16 mouse cellular contexts compared by ENCODE assay signal in genomic region chr10:69640617-69641016, GRCm38 (mm10).
DNase-seq lines count a peak whose midpoint lies in the region; ATAC-seq and TF ChIP-seq lines count a peak whose summit lies in the region.
"Had no signal": no experiment of that assay in that cellular context is flagged by ENCODE, and none has a peak within 500 bp of the region (broad histone marks: within the 10 kb centered on the region; RNA-seq: fewer than 3 reads in every experiment).

No protein-coding gene starts in this region.

- H3K27ac ChIP-seq in intestine, postnatal 0 days (ENCODE audit: low read depth, low read length) = no peak overlapping the region
- no peak overlapping the region for H3K27ac ChIP-seq in intestine, embryonic 15.5 days
- no peak overlapping the region for H3K27ac ChIP-seq in lung, postnatal 0 days (ENCODE audit: low read length)
- H3K27ac ChIP-seq in CH12.LX (ENCODE audit: insufficient read depth, low read depth) = no peak overlapping the region
- H3K27ac ChIP-seq: liver, embryonic 14.5 days; midbrain, embryonic 12.5 days had no signal

- ATAC-seq in intestine, postnatal 0 days = no peak
- no peak for ATAC-seq in intestine, embryonic 15.5 days
- ATAC-seq in lung, postnatal 0 days = no peak
- ATAC-seq in Patski = no peak
- ATAC-seq: forebrain, embryonic 14.5 days had no signal

- H3K36me3 ChIP-seq in intestine, postnatal 0 days (ENCODE audit: control insufficient read depth, insufficient read depth) = no peaks in the 10 kb centered on the region
- no peaks in the 10 kb centered on the region for H3K36me3 ChIP-seq in intestine, embryonic 15.5 days
- no peaks in the 10 kb centered on the region for H3K36me3 ChIP-seq in lung, postnatal 0 days (ENCODE audit: insufficient read depth, low read length)
- peaks cover 0 to 12% of the 10 kb centered on the region in 2 experiments for H3K36me3 ChIP-seq in CH12.LX (replicated peaks in 1 of 2; ENCODE audit: control insufficient read depth in 1 of 2, insufficient read depth in 1 of 2, low read length in 1 of 2)
- H3K36me3 ChIP-seq: midbrain, embryonic 12.5 days had no signal

- no peaks in the 10 kb centered on the region for H3K27me3 ChIP-seq in intestine, postnatal 0 days (replicated peaks; ENCODE audit: control insufficient read depth, insufficient read depth, low read length)
- no peaks in the 10 kb centered on the region for H3K27me3 ChIP-seq in intestine, embryonic 15.5 days (replicated peaks)
- H3K27me3 ChIP-seq in lung, postnatal 0 days (replicated peaks; ENCODE audit: insufficient read depth, low read length) = no peaks in the 10 kb centered on the region; the same call in 1 of the 2 replicates
- H3K27me3 ChIP-seq in CH12.LX (replicated peaks) (no peaks in the 10 kb centered on the region), Patski (no peaks in the 10 kb centered on the region)
- H3K27me3 ChIP-seq: midbrain, embryonic 12.5 days had no signal

- dilution Hi-C loops in CH12.LX (cut with MboI; ENCODE audit: extremely low pct_ligation_motif_present, extremely low pct_unique_long_range_greater_than_20kb, low sequenced_read_pairs) = no loop called here

- no peaks in the 10 kb centered on the region for H3K79me2 ChIP-seq in CH12.LX (replicated peaks; ENCODE audit: control insufficient read depth, extremely low read depth, insufficient read depth, poor library complexity, severe bottlenecking)

- CTCF ChIA-PET in Patski (lab: Charles Lee) = interaction anchor here (2.0 to 4.7 kb wide), 4 partner anchors 11 to 187 kb away, joined by 6 to 26 read pairs (median 12); no protein-coding TSS in a partner anchor

- TF ChIP-seq CTCF in intestine, postnatal 0 days (IDR thresholded peaks at IDR 0.05; ENCODE audit: low read depth) = peak; percentile 50
- TF ChIP-seq CTCF in lung, postnatal 0 days (IDR thresholded peaks at IDR 0.05) = peak; percentile 42
- TF ChIP-seq CTCF in CH12.LX (conservative IDR thresholded peaks at IDR 0.05 in 1 of 2, IDR thresholded peaks at IDR 0.05 in 1 of 2; ENCODE audit: low read depth in 2 of 2, low read length in 2 of 2) (peak; percentile 9 to 53; a peak in 2 of 4 replicates), Patski (IDR thresholded peaks at IDR 0.05) (peak; percentile 58)

- DNase-seq in lung, postnatal 0 days (ENCODE audit: low spot score) = no peak
- DNase-seq in lung, postnatal 25 days (ENCODE audit: low spot score) = no peak
- DNase-seq in CH12.LX (ENCODE audit: extremely low read depth) (peak; percentile 21), Patski (ENCODE audit: low read depth, low spot score) (no peak)
- no peak for DNase-seq in adrenal gland, adult 8-10 months
- DNase-seq: adrenal gland, adult 2 months; cerebellum, adult 9-10 months; gastrocnemius, postnatal 14 days; heart, postnatal 36 days; lung, postnatal 4 days; right cerebral cortex, postnatal 4 days had no signal

- no peak for TF ChIP-seq EP300 in lung, postnatal 0 days (IDR thresholded peaks at IDR 0.05)
- no peak for TF ChIP-seq EP300 in CH12.LX (IDR thresholded peaks at IDR 0.05; ENCODE audit: low read length)

- no peaks in the 10 kb centered on the region for H3K4me1 ChIP-seq in intestine, postnatal 0 days (replicated peaks; ENCODE audit: control insufficient read depth, insufficient read depth, low read length)
- no peaks in the 10 kb centered on the region for H3K4me1 ChIP-seq in intestine, embryonic 15.5 days (replicated peaks)
- H3K4me1 ChIP-seq in lung, postnatal 0 days (ENCODE audit: insufficient read depth, low read depth, low read length) = no peaks in the 10 kb centered on the region
- H3K4me1 ChIP-seq in CH12.LX (ENCODE audit: control insufficient read depth in 1 of 2, insufficient read depth in 2 of 2) = peaks cover 5 to 32% of the 10 kb centered on the region in 2 experiments; a peak in 3 of 4 replicates

- TF ChIP-seq POLR2A in CH12.LX (IDR thresholded peaks at IDR 0.05; ENCODE audit: low read depth, low read length) = no peak

- no peaks in the 10 kb centered on the region for H3K9me3 ChIP-seq in intestine, postnatal 0 days (ENCODE audit: control insufficient read depth)
- H3K9me3 ChIP-seq in intestine, embryonic 15.5 days = no peaks in the 10 kb centered on the region
- H3K9me3 ChIP-seq in lung, postnatal 0 days (ENCODE audit: low read length) = no peaks in the 10 kb centered on the region
- no peaks in the 10 kb centered on the region for H3K9me3 ChIP-seq in CH12.LX (replicated peaks; ENCODE audit: low read length)
- H3K9me3 ChIP-seq: midbrain, embryonic 12.5 days had no signal

- in situ Hi-C loops in CH12.LX (cut with MboI; ENCODE audit: low pct_ligation_motif_present, low pct_unique_long_range_greater_than_20kb, low sequenced_read_pairs) (loop anchor here (10.0 kb wide), 1 partner anchor 106 kb away; no protein-coding TSS in a partner anchor), Patski (cut with MboI; ENCODE audit: low pct_unique_long_range_greater_than_20kb) (no loop called here)

- no peak overlapping the region for H3K4me2 ChIP-seq in intestine, postnatal 0 days (replicated peaks; ENCODE audit: low read depth)
- H3K4me2 ChIP-seq in intestine, embryonic 15.5 days (replicated peaks) = no peak overlapping the region
- H3K4me2 ChIP-seq in lung, postnatal 0 days (replicated peaks; ENCODE audit: low read depth, low read length) = no peak overlapping the region
- H3K4me2 ChIP-seq in CH12.LX (ENCODE audit: insufficient read depth, low read depth, poor library complexity, severe bottlenecking) = no peak overlapping the region
- H3K4me2 ChIP-seq: midbrain, embryonic 12.5 days had no signal

- TF ChIP-seq RAD21 in CH12.LX (IDR thresholded peaks at IDR 0.05; ENCODE audit: low read depth, low read length) = peak; percentile 50

- no peak overlapping the region for H3K4me3 ChIP-seq in intestine, postnatal 0 days (ENCODE audit: low read depth, low read length)
- no peak overlapping the region for H3K4me3 ChIP-seq in intestine, embryonic 15.5 days (replicated peaks)
- H3K4me3 ChIP-seq in lung, postnatal 0 days (ENCODE audit: low read depth, low read length) = no peak overlapping the region
- H3K4me3 ChIP-seq in CH12.LX (replicated peaks in 1 of 3; ENCODE audit: low read depth in 2 of 3, low read length in 2 of 3, poor library complexity in 1 of 3) = no peak overlapping the region
- H3K4me3 ChIP-seq: midbrain, embryonic 12.5 days had no signal

- H3K9ac ChIP-seq in intestine, postnatal 0 days (ENCODE audit: low read depth, low read length) = no peak overlapping the region
- no peak overlapping the region for H3K9ac ChIP-seq in intestine, embryonic 15.5 days
- H3K9ac ChIP-seq in lung, postnatal 0 days (replicated peaks; ENCODE audit: low read depth) = no peak overlapping the region
- H3K9ac ChIP-seq in CH12.LX (ENCODE audit: insufficient read depth, low read depth) = no peak overlapping the region
- H3K9ac ChIP-seq: liver, embryonic 14.5 days; midbrain, embryonic 12.5 days had no signal

- POLR2A ChIA-PET in Patski (lab: Charles Lee) = interaction anchor here (0.6 kb wide), 1 partner anchor 126 kb away, joined by 3 read pairs; no protein-coding TSS in a partner anchor

- WGBS in intestine, postnatal 0 days = 73% methylated on average over 4 of the region's 4 CpGs
- 74% methylated on average over 4 of the region's 4 CpGs for WGBS in intestine, embryonic 15.5 days
- 60% methylated on average over 4 of the region's 4 CpGs for WGBS in lung, postnatal 0 days

TF ChIP-seq in CH12.LX, 34 proteins besides CTCF, POLR2A, EP300 and RAD21:
- TF ChIP-seq CHD1 (IDR thresholded peaks at IDR 0.05; ENCODE audit: low read depth, low read length) (no peak), PAX5 (IDR thresholded peaks at IDR 0.05; ENCODE audit: low read length) (no peak), SMC3 (IDR thresholded peaks at IDR 0.05; ENCODE audit: low read depth, low read length) (peak; percentile 52), MAX (IDR thresholded peaks at IDR 0.05; ENCODE audit: low read length) (peak; percentile 36; the same call in 1 of the 2 replicates)
